Mouse (Mus musculus): ENCODE results near the gene Metrn.

Metrn gene

GRCm38 (mm10) chr17:25762591-25762990 is 34.3 kb downstream of the Metrn start:
- no peak for DNase-seq

GRCm38 (mm10) chr17:25761561-25761970 is 35.4 kb downstream of the Metrn start:
- peak; percentile 57 for DNase-seq

- DNase-seq: no peak
Measured at GRCm38 (mm10) chr17:25760148-25760547, 36.8 kb downstream of the Metrn start.

GRCm38 (mm10) chr17:25757691-25758090 is 39.2 kb downstream of the Metrn start:
- no peak for DNase-seq

GRCm38 (mm10) chr17:25756378-25757242 is 40.3 kb downstream of the Metrn start:
- no peak for DNase-seq

- DNase-seq: no peak
Measured at GRCm38 (mm10) chr17:25755627-25756377, 41.1 kb downstream of the Metrn start.

- no peak for DNase-seq
Measured at GRCm38 (mm10) chr17:25755086-25755485, 41.9 kb downstream of the Metrn start.

- DNase-seq: no peak
Measured at GRCm38 (mm10) chr17:25754241-25754640, 42.7 kb downstream of the Metrn start, which contains the start of gene Msln. Msln (minus strand) TSS chr17:25754378.

- peak; percentile 79 for DNase-seq
Measured at GRCm38 (mm10) chr17:25751446-25751845, 45.5 kb downstream of the Metrn start.

- DNase-seq: no peak
Measured at GRCm38 (mm10) chr17:25749314-25749713, 47.6 kb downstream of the Metrn start.

- no peak for DNase-seq
Measured at GRCm38 (mm10) chr17:25748238-25748637, 48.7 kb downstream of the Metrn start.

GRCm38 (mm10) chr17:25744311-25744710 is 52.6 kb downstream of the Metrn start:
- DNase-seq: no peak

GRCm38 (mm10) chr17:25743831-25744230 is 53.1 kb downstream of the Metrn start:
- no peak for DNase-seq

Measured in kidney, postnatal 10 days (tissue).